Mouse (Mus musculus) forebrain, embryonic 16.5 days (tissue): Measurements from ENCODE around the gene Bik. TPM values are rescaled to one million over a fixed set of nuclear protein-coding genes. Genes with fewer than 3 reads are reported as not detected.
"Not testable (repeated sequence)": the region's sequence is repeated elsewhere in the genome, so short reads cannot be mapped to it uniquely, and the experiment has no call there.

ENCODE experiments used
- ATAC-seq: fragments of 200-750 bp; cut with Nextera tagmentation; 2 replicates; pipeline ENCODE4 v1.8.0; 2017; ENCODE audit warnings: mild to moderate bottlenecking, moderate library complexity
- H3K27ac ChIP-seq: fragments of 300-500 bp; sonication (generic); 2 replicates; pipeline ENCODE4 v1.5.1; 2014; ENCODE audit warnings: low read length, control low read depth
- H3K27me3 ChIP-seq: fragments of 300-500 bp; sonication (generic); replicated peaks from 2 replicates; pipeline ENCODE4 v1.6.1; 2014; ENCODE audit warnings: low read length; ENCODE audit not compliant: control insufficient read depth, insufficient read depth
- H3K36me3 ChIP-seq: fragments of 300-500 bp; sonication (generic); 2 replicates; pipeline ENCODE4 v1.6.1; 2014; ENCODE audit not compliant: control insufficient read depth, insufficient read depth
- H3K4me1 ChIP-seq: fragments of 300-500 bp; sonication (generic); replicated peaks from 2 replicates; pipeline ENCODE4 v1.6.1; 2014; ENCODE audit warnings: low read length; ENCODE audit not compliant: control insufficient read depth, insufficient read depth
- H3K4me2 ChIP-seq: fragments of 300-500 bp; sonication (generic); 2 replicates; pipeline ENCODE4 v1.6.1; 2014; ENCODE audit warnings: mild to moderate bottlenecking, low read length, control low read depth
- H3K4me3 ChIP-seq: fragments of 300-500 bp; sonication (generic); replicated peaks from 2 replicates; pipeline ENCODE4 v1.5.1; 2014; ENCODE audit warnings: mild to moderate bottlenecking, low read length, control low read depth
- H3K9ac ChIP-seq: fragments of 300-500 bp; sonication (generic); replicated peaks from 2 replicates; pipeline ENCODE4 v1.6.1; 2014; ENCODE audit warnings: low read depth, low read length, control low read depth
- H3K9me3 ChIP-seq: fragments of 300-500 bp; sonication (generic); 2 replicates; pipeline ENCODE4 v1.6.1; 2016; ENCODE audit warnings: low read length; ENCODE audit not compliant: control insufficient read depth
- WGBS: fragments of 180-500 bp; shearing (Covaris S2); extraction: QIAGEN DNeasy Blood & Tissue Kit; methylation state at CpG from one replicate; pipeline ENCODE4 v1.1.7; 2014; 5-methylcytosine and 5-hydroxymethylcytosine counted together
- polyA plus RNA-seq: library from polyadenylated mRNA; unstranded; fragments of >200 nt; fragmentation: Nextera tagmentation; extraction: Ambion mirVana; gene quantifications from 2 replicates; pipeline ENCODE4 v1.2.1, GENCODE M21; 2015

Bik gene
- polyA plus RNA-seq, 1 experiment from 2014 or later: 1.1 TPM

- Histone ChIP-seq H3K9me3 (no peaks in the 10 kb centered on the region), H3K4me2 (no peak overlapping the region), H3K27me3 (no peaks in the 10 kb centered on the region), H3K36me3 (peaks cover 45% of the 10 kb centered on the region), H3K9ac (no peak overlapping the region), H3K4me1 (no peaks in the 10 kb centered on the region), H3K27ac (no peak overlapping the region), H3K4me3 (no peak overlapping the region)
- WGBS: 90% methylated on average over 5 of the region's 5 CpGs
- ATAC-seq: no peak
Measured at GRCm38 (mm10) chr15:83491891-83492290, 34.8 kb upstream of the Bik start.

- H3K27me3 ChIP-seq: no peaks in the 10 kb centered on the region
- 84% methylated on average over 7 of the region's 7 CpGs for WGBS
- H3K27ac ChIP-seq: no peak overlapping the region
Measured at GRCm38 (mm10) chr15:83493856-83494571, 32.6 kb upstream of the Bik start.

DNA sequence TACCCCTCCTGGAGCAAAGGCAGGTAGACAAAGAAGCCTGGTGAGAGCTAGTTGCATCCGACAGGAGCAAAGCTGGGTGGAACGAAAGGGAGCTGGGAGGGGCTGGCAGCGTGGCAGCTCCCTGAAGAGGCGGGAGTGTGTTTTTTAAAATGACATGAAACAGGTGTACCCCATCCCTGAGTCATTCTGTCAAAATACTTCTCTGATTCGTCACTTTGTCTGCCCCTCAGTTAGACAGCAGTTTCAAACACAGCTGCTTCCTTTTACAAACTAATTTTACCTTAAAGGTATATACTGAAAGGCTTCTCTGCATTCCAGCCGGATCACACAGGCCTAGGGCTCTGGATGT is 32.1 kb upstream of the Bik start:
- Histone ChIP-seq H3K4me1 (no peaks in the 10 kb centered on the region), H3K4me2 (no peak overlapping the region), H3K36me3 (peaks cover 52% of the 10 kb centered on the region), H3K9me3 (no peaks in the 10 kb centered on the region), H3K27ac (no peak overlapping the region), H3K27me3 (no peaks in the 10 kb centered on the region), H3K4me3 (no peak overlapping the region), H3K9ac (no peak overlapping the region)
- WGBS: 70% methylated on average over 6 of the region's 6 CpGs
- ATAC-seq: no peak

More at GRCm38 (mm10) chr15:83493856-83494571, 32.6 kb upstream of the Bik start:
- no peaks in the 10 kb centered on the region for H3K4me1 ChIP-seq
- H3K36me3 ChIP-seq: peaks cover 49% of the 10 kb centered on the region
- ATAC-seq: no peak
- H3K9ac ChIP-seq: no peak overlapping the region
- no peak overlapping the region for H3K4me3 ChIP-seq
- H3K4me2 ChIP-seq: no peak overlapping the region
- no peaks in the 10 kb centered on the region for H3K9me3 ChIP-seq

GRCm38 (mm10) chr15:83495195-83495594 is 31.5 kb upstream of the Bik start:
- 85% methylated on average over 3 of the region's 3 CpGs for WGBS
- Histone ChIP-seq H3K9me3 (no peaks in the 10 kb centered on the region), H3K4me3 (no peak overlapping the region), H3K4me2 (no peak overlapping the region), H3K36me3 (peaks cover 52% of the 10 kb centered on the region), H3K27ac (no peak overlapping the region), H3K9ac (no peak overlapping the region), H3K27me3 (no peaks in the 10 kb centered on the region), H3K4me1 (no peaks in the 10 kb centered on the region)
- ATAC-seq: no peak

DNA sequence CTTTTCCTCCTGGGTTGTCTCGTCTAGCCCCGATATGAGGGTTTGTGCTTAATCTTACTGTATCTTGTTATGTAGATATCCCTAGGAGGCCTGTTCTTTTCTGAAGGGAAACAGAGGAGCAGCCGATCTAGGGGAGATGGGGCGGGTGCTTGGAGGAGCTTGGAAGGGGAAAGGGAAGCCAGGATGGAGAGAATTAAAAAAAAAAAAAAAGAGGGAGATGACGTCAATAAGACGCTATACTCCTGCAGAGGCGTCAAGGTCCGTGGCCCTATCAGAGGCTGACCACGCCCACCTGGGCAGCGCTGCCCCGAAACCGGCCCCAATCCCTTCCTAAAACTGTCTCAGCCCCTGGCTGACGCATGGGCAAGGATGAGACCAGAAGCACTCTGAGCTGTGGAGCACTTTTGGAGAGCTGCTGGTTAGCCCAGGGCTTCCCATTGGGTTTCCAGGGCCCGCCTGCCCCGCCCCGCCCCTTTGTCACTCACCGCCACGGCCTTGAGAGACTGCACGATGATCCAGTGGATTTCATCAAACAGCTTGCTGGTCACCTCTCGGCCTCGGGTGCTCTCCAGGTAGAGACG is 30.8 kb upstream of the Bik start:
- Histone ChIP-seq H3K9me3 (no peaks in the 10 kb centered on the region), H3K9ac (no peak overlapping the region), H3K4me2 (no peak overlapping the region), H3K4me3 (no peak overlapping the region), H3K4me1 (no peaks in the 10 kb centered on the region), H3K27me3 (no peaks in the 10 kb centered on the region), H3K27ac (no peak overlapping the region), H3K36me3 (peaks cover 50% of the 10 kb centered on the region)
- WGBS: 79% methylated on average over 22 of the region's 22 CpGs
- no peak for ATAC-seq

DNA sequence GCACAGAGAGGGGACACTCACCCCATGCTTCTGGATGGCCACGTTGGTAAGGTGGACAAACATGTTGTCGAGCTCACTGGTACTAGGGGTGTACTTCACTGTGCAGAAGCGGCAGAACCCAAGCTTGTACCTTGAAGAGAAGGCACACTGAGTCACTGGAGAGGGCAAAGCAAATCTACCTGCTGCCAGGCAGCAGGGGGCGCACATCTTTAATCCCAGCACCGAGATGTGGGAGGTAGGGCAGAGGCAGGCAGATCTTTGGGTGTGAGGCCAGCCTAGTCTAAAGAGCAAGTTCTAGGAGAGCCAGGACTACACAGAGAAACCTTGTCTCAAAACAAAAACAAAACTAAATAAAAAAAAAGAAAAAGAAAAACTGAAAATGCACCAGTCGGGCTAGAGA is 29.4 kb upstream of the Bik start:
- H3K4me3 ChIP-seq: no peak overlapping the region
- no peaks in the 10 kb centered on the region for H3K27me3 ChIP-seq
- no peak for ATAC-seq
- H3K27ac ChIP-seq: no peak overlapping the region
- no peak overlapping the region for H3K4me2 ChIP-seq
- H3K9ac ChIP-seq: no peak overlapping the region
- H3K4me1 ChIP-seq: no peaks in the 10 kb centered on the region
- WGBS: 94% methylated on average over 6 of the region's 6 CpGs
- H3K36me3 ChIP-seq: peaks cover 44% of the 10 kb centered on the region
- no peaks in the 10 kb centered on the region for H3K9me3 ChIP-seq

GRCm38 (mm10) chr15:83499211-83499755 is 27.4 kb upstream of the Bik start:
- Histone ChIP-seq H3K36me3 (peaks cover 50% of the 10 kb centered on the region), H3K27me3 (no peaks in the 10 kb centered on the region), H3K4me3 (no peak overlapping the region), H3K27ac (no peak overlapping the region), H3K4me1 (no peaks in the 10 kb centered on the region), H3K9me3 (no peaks in the 10 kb centered on the region), H3K4me2 (no peak overlapping the region), H3K9ac (no peak overlapping the region)
- no peak for ATAC-seq
- 93% methylated on average over 10 of the region's 10 CpGs for WGBS

- H3K9me3 ChIP-seq: no peaks in the 10 kb centered on the region
- H3K4me1 ChIP-seq: no peaks in the 10 kb centered on the region
- WGBS: 67% methylated on average over 3 of the region's 3 CpGs
- H3K27ac ChIP-seq: no peak overlapping the region
- no peaks in the 10 kb centered on the region for H3K27me3 ChIP-seq
- H3K4me2 ChIP-seq: no peak overlapping the region
- ATAC-seq: no peak
- peaks cover 47% of the 10 kb centered on the region for H3K36me3 ChIP-seq
- H3K4me3 ChIP-seq: no peak overlapping the region
- H3K9ac ChIP-seq: no peak overlapping the region
Measured at GRCm38 (mm10) chr15:83500352-83500751, 26.3 kb upstream of the Bik start.

DNA sequence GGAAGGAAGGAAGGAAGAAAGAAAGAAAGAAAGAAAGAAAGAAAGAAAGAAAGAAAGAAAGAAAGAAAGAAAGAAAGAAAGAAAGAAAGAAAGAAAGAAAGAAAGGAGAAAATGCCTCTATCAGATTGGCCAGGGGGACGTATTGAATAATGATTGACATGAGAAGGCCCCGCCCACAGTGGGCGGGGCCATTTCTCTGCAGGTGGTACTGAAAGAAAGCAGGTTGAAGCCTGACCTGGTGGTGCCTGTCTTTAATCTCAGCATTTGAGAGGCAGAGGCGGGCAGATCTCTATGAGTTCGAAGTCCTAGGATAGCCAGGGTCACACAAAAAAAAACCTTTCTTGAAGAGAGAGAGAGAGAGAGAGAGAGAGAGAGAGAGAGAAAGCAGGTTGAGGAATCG is 25.2 kb upstream of the Bik start:
- peaks cover 40% of the 10 kb centered on the region for H3K36me3 ChIP-seq
- not testable (repeated sequence) for H3K27ac ChIP-seq, H3K4me2 ChIP-seq, H3K4me3 ChIP-seq, H3K9me3 ChIP-seq, H3K9ac ChIP-seq, H3K4me1 ChIP-seq, ATAC-seq, H3K27me3 ChIP-seq
- WGBS: 88% methylated on average over 6 of the region's 6 CpGs
